Mouse (Mus musculus): ENCODE data around the gene Gm6657. TPM values are rescaled to one million over a fixed set of nuclear protein-coding genes. Genes with fewer than 3 reads are reported as not detected.

Gm6657 gene
- polyA plus RNA-seq (2014; fragmentation: Nextera tagmentation; extraction: Ambion mirVana): not detected in 2 replicates

DNA sequence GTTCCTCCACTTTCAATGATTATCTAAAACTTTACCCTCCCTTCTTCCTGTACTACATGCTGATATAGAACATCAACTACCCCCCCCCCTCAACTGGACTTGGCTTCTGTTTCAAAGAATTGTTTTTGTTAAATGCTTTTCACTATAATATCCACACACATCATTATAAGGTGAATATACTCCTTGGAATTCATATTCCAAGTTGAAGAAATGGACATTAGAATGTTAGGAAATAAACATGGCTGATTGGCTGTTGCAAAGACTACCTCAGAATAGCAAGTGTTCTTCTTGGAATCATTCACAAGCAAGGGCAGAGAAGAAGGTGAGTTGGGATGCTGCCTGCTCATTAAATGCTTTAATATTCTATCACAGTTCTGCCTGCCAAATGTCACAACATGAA is at the start of gene Gm6657:
Gm6657 (plus strand) TSS at position 301 of the 400 bp plus-strand sequence.
- H3K27ac ChIP-seq (replicated peaks in 1 of 2; ENCODE audit: control insufficient read depth in 1 of 2, insufficient read depth in 1 of 2, low read depth in 2 of 2, low read length in 2 of 2): no peak within 1 kb of the TSS
- no peak within 1 kb of the TSS for H3K4me3 ChIP-seq (ENCODE audit: control insufficient read depth in 1 of 2, insufficient read depth in 1 of 2, low read depth in 1 of 2, low read length in 2 of 2)
- no peak within 1 kb of the TSS for H3K9ac ChIP-seq (ENCODE audit: low read length)
- no peaks in the 10 kb centered on the region for H3K4me1 ChIP-seq (ENCODE audit: control insufficient read depth in 2 of 2, insufficient read depth in 2 of 2, low read length in 2 of 2)
- no peaks in the 10 kb centered on the region for H3K27me3 ChIP-seq (ENCODE audit: control insufficient read depth, insufficient read depth, low read length)
- no peak within 1 kb of the TSS for H3K4me2 ChIP-seq (ENCODE audit: low read length)
- ATAC-seq (ENCODE audit: insufficient number of reproducible peaks, insufficient read depth, low FRiP score, low read depth): no peak
- H3K36me3 ChIP-seq (ENCODE audit: control insufficient read depth, insufficient read depth, low read length): no peaks in the 10 kb centered on the region
- 0 out of 2 replicates have a peak, but pooled peaks cover 4% of the 10 kb centered on the region for H3K9me3 ChIP-seq (ENCODE audit: control insufficient read depth, low read length)

DNA sequence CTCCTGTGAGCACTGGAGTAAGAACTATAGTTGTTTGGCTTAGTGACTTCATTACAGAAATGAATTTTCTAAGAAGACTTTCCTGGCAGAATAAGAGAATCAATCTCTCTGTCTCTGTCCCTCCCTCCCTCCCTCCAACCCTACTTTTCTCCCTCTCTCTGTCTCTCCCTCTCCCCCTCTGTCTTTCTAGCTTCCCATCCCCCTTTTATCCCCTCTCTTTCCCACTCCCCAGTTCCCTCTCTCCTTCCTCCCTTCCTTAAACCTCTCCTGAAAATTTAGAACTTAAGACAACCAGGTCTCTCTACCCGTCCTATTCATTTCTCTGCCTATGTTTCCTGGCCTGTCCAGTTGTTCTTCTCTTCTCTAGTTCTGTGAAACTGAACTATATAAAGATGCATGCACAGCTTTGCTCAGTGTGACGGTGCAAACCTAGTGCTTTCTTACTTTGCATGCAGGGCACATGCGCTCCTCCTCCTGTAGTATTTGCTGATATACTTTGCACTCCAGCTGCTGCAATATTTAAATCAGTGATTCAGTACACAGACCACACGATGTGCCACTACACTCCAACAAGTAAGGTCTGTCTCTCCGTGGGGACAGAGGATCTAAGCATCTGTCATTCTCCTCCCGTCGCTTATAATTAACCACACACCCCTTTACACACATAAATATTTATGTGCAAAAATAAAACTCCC is 40.6 kb upstream of the Gm6657 start:
- H3K27me3 ChIP-seq (ENCODE audit: control insufficient read depth, insufficient read depth, low read length): no peaks in the 10 kb centered on the region
- H3K4me2 ChIP-seq (ENCODE audit: low read length): no peak overlapping the region
- H3K9me3 ChIP-seq (ENCODE audit: control insufficient read depth, low read length): no peaks in the 10 kb centered on the region
- WGBS: 55% methylated on average over 7 of the region's 7 CpGs
- H3K9ac ChIP-seq (ENCODE audit: low read length): no peak overlapping the region
- no peaks in the 10 kb centered on the region for H3K4me1 ChIP-seq (ENCODE audit: control insufficient read depth in 2 of 2, insufficient read depth in 2 of 2, low read length in 2 of 2)
- no peak overlapping the region for H3K4me3 ChIP-seq (ENCODE audit: control insufficient read depth in 1 of 2, insufficient read depth in 1 of 2, low read depth in 1 of 2, low read length in 2 of 2)
- H3K36me3 ChIP-seq (ENCODE audit: control insufficient read depth, insufficient read depth, low read length): no peaks in the 10 kb centered on the region
- H3K27ac ChIP-seq (replicated peaks in 1 of 2; ENCODE audit: control insufficient read depth in 1 of 2, insufficient read depth in 1 of 2, low read depth in 2 of 2, low read length in 2 of 2): no peak overlapping the region
- ATAC-seq (ENCODE audit: insufficient number of reproducible peaks, insufficient read depth, low FRiP score, low read depth): no peak

DNA sequence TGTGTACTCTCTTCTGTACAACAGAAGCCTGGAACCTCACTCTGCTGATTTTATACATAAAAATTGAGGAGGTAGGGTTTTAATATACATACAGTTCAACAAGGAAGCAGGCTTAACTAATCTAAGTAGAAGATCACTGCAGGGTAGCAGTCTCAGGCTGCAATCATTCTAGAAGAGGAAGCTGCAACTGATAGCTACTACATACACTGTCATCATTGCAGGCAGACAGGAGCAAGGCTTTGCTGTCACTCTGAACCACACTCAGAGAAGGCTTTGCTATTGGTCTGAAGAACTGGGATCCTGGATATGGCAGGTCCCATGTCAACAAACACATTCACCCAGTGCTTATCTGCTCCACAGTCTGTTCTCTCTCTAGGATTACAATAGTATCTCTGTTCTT is 23.9 kb upstream of the Gm6657 start:
- Histone ChIP-seq H3K9me3 (ENCODE audit: control insufficient read depth, low read length) (no peaks in the 10 kb centered on the region), H3K4me2 (ENCODE audit: low read length) (no peak overlapping the region), H3K27me3 (ENCODE audit: control insufficient read depth, insufficient read depth, low read length) (no peaks in the 10 kb centered on the region), H3K27ac (replicated peaks in 1 of 2; ENCODE audit: control insufficient read depth in 1 of 2, insufficient read depth in 1 of 2, low read depth in 2 of 2, low read length in 2 of 2) (no peak overlapping the region), H3K4me3 (ENCODE audit: control insufficient read depth in 1 of 2, insufficient read depth in 1 of 2, low read depth in 1 of 2, low read length in 2 of 2) (no peak overlapping the region), H3K36me3 (ENCODE audit: control insufficient read depth, insufficient read depth, low read length) (no peaks in the 10 kb centered on the region), H3K9ac (ENCODE audit: low read length) (no peak overlapping the region), H3K4me1 (ENCODE audit: control insufficient read depth in 2 of 2, insufficient read depth in 2 of 2, low read length in 2 of 2) (0 out of 4 replicates have a peak, but pooled peaks cover 0 to 7% of the 10 kb centered on the region in 2 experiments)
- no peak for ATAC-seq (ENCODE audit: insufficient number of reproducible peaks, insufficient read depth, low FRiP score, low read depth)

DNA sequence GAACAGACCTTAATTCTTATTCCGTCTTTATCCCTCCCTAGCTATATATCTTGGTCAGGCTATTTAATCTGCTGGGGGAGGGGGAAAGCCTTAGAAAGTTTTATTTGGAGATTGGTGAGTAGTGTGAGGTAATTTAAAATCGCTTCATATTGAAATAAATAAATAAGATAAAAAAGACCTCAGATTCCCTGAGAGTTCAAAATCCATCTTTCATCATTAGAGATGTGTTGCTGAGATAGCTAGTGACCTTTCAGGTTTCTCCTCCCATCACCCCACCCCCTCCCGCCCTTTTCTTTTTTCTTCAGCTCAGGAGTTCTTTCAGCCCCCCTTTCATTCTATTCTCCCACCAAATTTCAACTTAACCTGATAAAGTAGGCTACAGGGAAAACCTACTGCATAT is 20.1 kb upstream of the Gm6657 start:
- no peak overlapping the region for H3K4me2 ChIP-seq (ENCODE audit: low read length)
- no peaks in the 10 kb centered on the region for H3K36me3 ChIP-seq (ENCODE audit: control insufficient read depth, insufficient read depth, low read length)
- no peak overlapping the region for H3K27ac ChIP-seq (replicated peaks in 1 of 2; ENCODE audit: control insufficient read depth in 1 of 2, insufficient read depth in 1 of 2, low read depth in 2 of 2, low read length in 2 of 2)
- H3K4me1 ChIP-seq (ENCODE audit: control insufficient read depth in 2 of 2, insufficient read depth in 2 of 2, low read length in 2 of 2): 0 out of 4 replicates have a peak, but pooled peaks cover 0 to 7% of the 10 kb centered on the region in 2 experiments
- H3K9ac ChIP-seq (ENCODE audit: low read length): no peak overlapping the region
- H3K27me3 ChIP-seq (ENCODE audit: control insufficient read depth, insufficient read depth, low read length): no peaks in the 10 kb centered on the region
- ATAC-seq (ENCODE audit: insufficient number of reproducible peaks, insufficient read depth, low FRiP score, low read depth): no peak
- WGBS: 77% methylated on average over 3 of the region's 3 CpGs
- H3K9me3 ChIP-seq (ENCODE audit: control insufficient read depth, low read length): no peaks in the 10 kb centered on the region
- H3K4me3 ChIP-seq (ENCODE audit: control insufficient read depth in 1 of 2, insufficient read depth in 1 of 2, low read depth in 1 of 2, low read length in 2 of 2): no peak overlapping the region

DNA sequence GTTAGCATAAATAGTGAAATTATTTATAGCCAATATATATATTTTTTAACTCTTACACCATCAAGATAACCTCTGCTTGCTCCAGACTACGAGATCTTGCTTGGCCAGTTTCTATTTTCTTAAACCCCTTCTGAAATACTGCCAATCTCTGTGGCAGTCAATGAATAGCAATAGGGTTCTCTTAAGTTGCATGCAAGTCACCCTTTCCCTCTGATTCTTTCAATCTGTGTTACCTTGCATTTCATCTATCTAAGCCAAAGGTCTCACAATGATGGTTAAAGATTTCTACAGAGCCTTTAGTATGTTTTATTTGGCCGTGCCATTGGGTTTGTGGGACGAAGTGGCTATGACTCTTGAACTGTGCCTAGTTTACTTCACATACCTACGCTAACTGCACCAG is 19.4 kb upstream of the Gm6657 start:
- no peaks in the 10 kb centered on the region for H3K27me3 ChIP-seq (ENCODE audit: control insufficient read depth, insufficient read depth, low read length)
- H3K27ac ChIP-seq (replicated peaks in 1 of 2; ENCODE audit: control insufficient read depth in 1 of 2, insufficient read depth in 1 of 2, low read depth in 2 of 2, low read length in 2 of 2): no peak overlapping the region
- no peak overlapping the region for H3K9ac ChIP-seq (ENCODE audit: low read length)
- WGBS: 84% methylated on average over 4 of the region's 4 CpGs
- 0 out of 4 replicates have a peak, but pooled peaks cover 0 to 7% of the 10 kb centered on the region in 2 experiments for H3K4me1 ChIP-seq (ENCODE audit: control insufficient read depth in 2 of 2, insufficient read depth in 2 of 2, low read length in 2 of 2)
- no peaks in the 10 kb centered on the region for H3K9me3 ChIP-seq (ENCODE audit: control insufficient read depth, low read length)
- no peak overlapping the region for H3K4me2 ChIP-seq (ENCODE audit: low read length)
- H3K4me3 ChIP-seq (ENCODE audit: control insufficient read depth in 1 of 2, insufficient read depth in 1 of 2, low read depth in 1 of 2, low read length in 2 of 2): no peak overlapping the region
- H3K36me3 ChIP-seq (ENCODE audit: control insufficient read depth, insufficient read depth, low read length): no peaks in the 10 kb centered on the region
- no peak for ATAC-seq (ENCODE audit: insufficient number of reproducible peaks, insufficient read depth, low FRiP score, low read depth)

DNA sequence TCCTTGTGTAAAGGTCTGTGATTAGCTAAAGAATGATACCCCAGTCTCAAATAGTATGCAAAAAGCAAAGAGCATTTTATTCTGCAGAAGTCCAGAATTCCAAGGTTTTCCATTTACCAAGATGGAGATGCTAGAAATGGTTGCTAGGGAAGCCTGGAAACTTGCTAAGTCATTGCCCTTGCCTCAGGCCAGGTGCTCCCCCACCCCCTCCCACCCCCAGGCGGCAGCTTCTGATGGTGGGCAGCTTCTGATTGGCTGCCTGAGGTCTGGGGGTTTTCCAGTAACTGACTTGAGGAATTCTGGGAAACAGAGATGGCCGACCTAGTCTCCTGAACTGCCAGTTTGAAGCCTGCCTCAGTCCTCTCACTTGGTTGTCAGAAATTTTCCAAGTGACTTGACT is 12.6 kb upstream of the Gm6657 start:
- Histone ChIP-seq H3K9ac (ENCODE audit: low read length) (no peak overlapping the region), H3K9me3 (ENCODE audit: control insufficient read depth, low read length) (no peaks in the 10 kb centered on the region), H3K27me3 (ENCODE audit: control insufficient read depth, insufficient read depth, low read length) (no peaks in the 10 kb centered on the region), H3K4me1 (ENCODE audit: control insufficient read depth in 2 of 2, insufficient read depth in 2 of 2, low read length in 2 of 2) (no peaks in the 10 kb centered on the region), H3K4me2 (ENCODE audit: low read length) (no peak overlapping the region), H3K4me3 (ENCODE audit: control insufficient read depth in 1 of 2, insufficient read depth in 1 of 2, low read depth in 1 of 2, low read length in 2 of 2) (no peak overlapping the region), H3K36me3 (ENCODE audit: control insufficient read depth, insufficient read depth, low read length) (no peaks in the 10 kb centered on the region), H3K27ac (replicated peaks in 1 of 2; ENCODE audit: control insufficient read depth in 1 of 2, insufficient read depth in 1 of 2, low read depth in 2 of 2, low read length in 2 of 2) (no peak overlapping the region)
- no peak for ATAC-seq (ENCODE audit: insufficient number of reproducible peaks, insufficient read depth, low FRiP score, low read depth)
- WGBS: 55% methylated on average over 2 of the region's 2 CpGs

DNA sequence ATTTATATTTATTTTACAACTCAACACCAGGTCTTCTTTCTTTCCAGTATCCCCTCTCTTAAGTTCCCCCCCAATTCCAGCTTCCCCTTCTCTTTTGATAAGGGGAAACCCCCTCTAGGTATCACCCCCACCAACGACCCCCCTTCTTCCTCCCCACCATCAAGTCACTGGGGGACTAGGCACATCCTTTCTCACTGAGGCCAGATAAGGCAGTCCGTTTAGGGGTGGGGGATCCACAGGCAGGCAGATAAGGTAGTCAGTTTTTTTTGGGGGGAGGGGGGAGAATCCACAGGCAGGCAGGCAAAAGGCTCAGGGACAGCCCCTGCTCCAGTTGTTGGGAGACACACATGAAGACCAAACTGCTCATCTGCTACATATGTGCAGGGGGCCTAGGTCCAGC is 1.3 kb downstream of the Gm6657 start:
- 28% methylated on average over 2 of the region's 2 CpGs for WGBS
- ATAC-seq (ENCODE audit: insufficient number of reproducible peaks, insufficient read depth, low FRiP score, low read depth): no peak
- no peak overlapping the region for H3K9ac ChIP-seq (ENCODE audit: low read length)
- no peak overlapping the region for H3K4me2 ChIP-seq (ENCODE audit: low read length)
- no peaks in the 10 kb centered on the region for H3K36me3 ChIP-seq (ENCODE audit: control insufficient read depth, insufficient read depth, low read length)
- H3K27ac ChIP-seq (replicated peaks in 1 of 2; ENCODE audit: control insufficient read depth in 1 of 2, insufficient read depth in 1 of 2, low read depth in 2 of 2, low read length in 2 of 2): no peak overlapping the region
- no peaks in the 10 kb centered on the region for H3K4me1 ChIP-seq (ENCODE audit: control insufficient read depth in 2 of 2, insufficient read depth in 2 of 2, low read length in 2 of 2)
- H3K4me3 ChIP-seq (ENCODE audit: control insufficient read depth in 1 of 2, insufficient read depth in 1 of 2, low read depth in 1 of 2, low read length in 2 of 2): no peak overlapping the region
- H3K27me3 ChIP-seq (ENCODE audit: control insufficient read depth, insufficient read depth, low read length): no peaks in the 10 kb centered on the region
- H3K9me3 ChIP-seq (ENCODE audit: control insufficient read depth, low read length): 0 out of 2 replicates have a peak, but pooled peaks cover 4% of the 10 kb centered on the region

DNA sequence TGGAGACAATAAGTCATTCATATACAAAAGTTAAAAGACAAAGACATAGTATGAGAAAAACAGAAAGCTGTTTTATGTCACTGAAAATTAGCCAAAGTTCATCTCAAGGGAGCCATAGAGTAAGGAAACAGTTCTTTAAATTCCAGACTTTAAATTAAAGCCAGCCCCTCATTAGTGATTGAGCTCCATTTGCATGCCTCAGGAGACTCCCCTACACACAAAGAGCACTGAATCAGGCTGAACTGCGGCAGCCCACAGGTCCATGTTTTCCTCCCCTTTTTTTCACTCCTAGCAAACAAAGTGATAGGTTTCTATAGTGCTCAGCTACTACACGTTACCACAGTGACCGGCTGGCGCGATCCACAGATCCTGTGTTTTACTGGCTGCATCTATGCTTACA is 9.6 kb downstream of the Gm6657 start:
- no peaks in the 10 kb centered on the region for H3K9me3 ChIP-seq (ENCODE audit: control insufficient read depth, low read length)
- no peak overlapping the region for H3K27ac ChIP-seq (replicated peaks in 1 of 2; ENCODE audit: control insufficient read depth in 1 of 2, insufficient read depth in 1 of 2, low read depth in 2 of 2, low read length in 2 of 2)
- H3K36me3 ChIP-seq (ENCODE audit: control insufficient read depth, insufficient read depth, low read length): no peaks in the 10 kb centered on the region
- no peak overlapping the region for H3K9ac ChIP-seq (ENCODE audit: low read length)
- no peak overlapping the region for H3K4me2 ChIP-seq (ENCODE audit: low read length)
- ATAC-seq (ENCODE audit: insufficient number of reproducible peaks, insufficient read depth, low FRiP score, low read depth): no peak
- H3K4me3 ChIP-seq (ENCODE audit: control insufficient read depth in 1 of 2, insufficient read depth in 1 of 2, low read depth in 1 of 2, low read length in 2 of 2): no peak overlapping the region
- H3K4me1 ChIP-seq (ENCODE audit: control insufficient read depth in 2 of 2, insufficient read depth in 2 of 2, low read length in 2 of 2): no peaks in the 10 kb centered on the region
- H3K27me3 ChIP-seq (ENCODE audit: control insufficient read depth, insufficient read depth, low read length): no peaks in the 10 kb centered on the region
- WGBS: 75% methylated on average over 5 of the region's 5 CpGs
